Mouse (Mus musculus) liver (tissue): ENCODE results near the gene Ldlrad3.
A peak's percentile ranks its signal among the peaks of the same experiment; 100 is the strongest.

ENCODE experiments used
- DNase-seq: peaks from one replicate; pipeline ENCODE4 v3.0.0-alpha.2; 2020; ENCODE audit warnings: mixed read lengths

Gene Ldlrad3

GRCm38 (mm10) chr2:101992574-101993310, 193.4 kb downstream of the Ldlrad3 start:
- DNase-seq, result no peak

DNA sequence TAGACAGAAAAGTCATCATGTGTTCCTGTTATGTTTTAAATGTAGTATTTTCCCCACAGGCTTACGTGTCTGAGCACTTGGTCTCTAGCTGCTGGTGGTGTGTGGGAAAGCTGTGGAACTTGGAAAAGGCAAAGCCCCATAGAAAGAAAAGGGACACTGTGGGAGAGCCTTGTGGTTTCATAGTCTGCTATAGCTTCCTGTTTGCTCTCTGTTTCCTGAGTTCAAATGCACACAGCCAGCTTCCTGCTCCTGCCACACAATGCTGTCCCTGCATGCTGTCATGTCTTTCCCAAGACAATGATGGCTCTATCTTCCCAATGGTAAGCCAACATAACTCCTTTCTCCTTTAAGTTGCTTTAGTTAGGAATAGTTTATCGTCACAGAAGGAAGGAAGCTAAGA, 194.5 kb downstream of the Ldlrad3 start:
- DNase-seq, result no peak

DNA sequence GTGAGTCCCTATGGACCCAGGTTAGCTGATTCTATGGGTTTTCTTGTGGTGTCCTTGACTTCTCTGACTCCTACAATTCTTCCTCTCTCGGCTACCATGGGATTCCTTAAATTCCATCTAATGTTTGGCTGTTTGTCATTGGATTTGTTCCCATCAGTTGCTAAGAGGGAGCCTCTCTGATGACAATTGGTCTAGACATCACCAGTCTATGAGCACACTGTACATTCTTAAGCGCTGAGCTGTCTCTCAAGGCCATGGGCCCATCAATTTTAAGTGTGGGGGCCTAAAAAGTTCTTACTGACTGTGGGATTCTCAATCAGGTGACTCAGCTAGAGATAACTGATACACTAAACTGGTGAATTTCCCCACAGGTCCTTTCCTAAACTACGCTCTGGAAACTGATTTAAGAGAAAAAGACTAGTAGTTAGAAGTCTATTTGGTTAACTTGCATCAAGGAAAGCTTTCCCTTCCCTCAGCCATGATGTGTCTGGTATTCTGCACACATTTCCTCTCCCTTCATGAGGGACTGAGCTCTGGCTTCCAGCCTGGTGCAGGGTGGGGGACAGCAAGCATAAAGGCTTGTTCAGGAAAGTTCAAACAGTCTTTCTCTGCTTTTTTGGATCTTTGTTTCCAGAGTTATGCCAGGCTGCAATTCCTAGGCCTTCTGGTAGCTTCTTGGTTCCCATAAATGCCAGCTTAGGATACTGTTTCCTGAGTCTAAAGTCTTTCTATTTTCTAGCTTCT, 199.7 kb downstream of the Ldlrad3 start:
- DNase-seq, result no peak

- no peak for DNase-seq
These were observed 202.2 kb downstream of the Ldlrad3 start for GRCm38 (mm10) chr2:101983853-101984543.

- peak; percentile 16 for DNase-seq
These were observed 202.9 kb downstream of the Ldlrad3 start for GRCm38 (mm10) chr2:101983082-101983852.

DNA sequence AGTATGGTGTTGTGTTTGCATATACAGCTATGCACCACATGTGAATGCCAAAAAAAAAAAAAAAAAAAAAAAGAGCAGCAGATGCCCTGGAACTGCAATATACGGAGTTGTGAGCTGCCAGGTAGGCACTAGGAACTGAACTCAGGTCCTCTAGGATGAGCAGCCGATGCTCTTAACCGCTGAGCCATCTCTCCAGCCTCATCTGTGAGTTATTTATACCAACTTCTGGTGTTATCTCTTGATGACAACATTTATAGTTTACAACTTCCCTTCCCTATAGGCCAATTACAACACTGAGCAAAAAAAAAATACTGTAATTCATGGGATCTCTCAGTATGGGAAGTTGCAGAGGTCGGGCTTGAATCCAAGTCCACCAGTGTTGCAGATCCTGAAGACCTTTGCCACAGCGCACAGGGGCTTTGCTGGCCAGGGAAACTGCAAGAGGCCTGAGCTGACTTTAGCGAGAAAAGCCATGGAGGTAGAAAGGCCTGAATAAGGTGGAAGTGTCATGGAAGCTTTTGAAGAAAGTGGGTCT, 204.2 kb downstream of the Ldlrad3 start:
- no peak for DNase-seq

GRCm38 (mm10) chr2:101981211-101981610, 205.0 kb downstream of the Ldlrad3 start:
- no peak for DNase-seq

DNA sequence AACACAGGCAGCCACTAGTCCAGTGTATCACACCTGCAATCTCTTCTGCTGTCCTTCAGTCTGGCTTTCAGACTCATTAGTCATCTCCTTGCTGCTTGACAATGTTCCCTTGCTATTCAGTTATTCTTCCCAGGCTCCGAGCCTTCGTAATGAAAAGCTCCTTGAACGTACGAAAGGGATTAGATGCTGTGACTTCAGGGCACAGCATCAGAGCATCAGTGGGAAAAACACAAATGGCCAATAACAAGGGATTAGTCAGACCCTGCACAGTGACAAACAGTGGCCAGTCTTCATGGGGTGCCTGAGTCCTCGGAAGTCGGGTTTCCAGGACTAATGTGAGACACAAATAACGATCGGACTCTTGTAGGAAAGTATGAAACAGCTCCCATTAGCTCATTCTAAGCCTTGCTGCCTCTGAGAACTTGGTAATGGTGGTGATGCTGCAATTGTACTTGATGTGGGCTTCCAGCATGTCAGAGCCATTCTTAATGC, 205.7 kb downstream of the Ldlrad3 start:
- no peak for DNase-seq

DNA sequence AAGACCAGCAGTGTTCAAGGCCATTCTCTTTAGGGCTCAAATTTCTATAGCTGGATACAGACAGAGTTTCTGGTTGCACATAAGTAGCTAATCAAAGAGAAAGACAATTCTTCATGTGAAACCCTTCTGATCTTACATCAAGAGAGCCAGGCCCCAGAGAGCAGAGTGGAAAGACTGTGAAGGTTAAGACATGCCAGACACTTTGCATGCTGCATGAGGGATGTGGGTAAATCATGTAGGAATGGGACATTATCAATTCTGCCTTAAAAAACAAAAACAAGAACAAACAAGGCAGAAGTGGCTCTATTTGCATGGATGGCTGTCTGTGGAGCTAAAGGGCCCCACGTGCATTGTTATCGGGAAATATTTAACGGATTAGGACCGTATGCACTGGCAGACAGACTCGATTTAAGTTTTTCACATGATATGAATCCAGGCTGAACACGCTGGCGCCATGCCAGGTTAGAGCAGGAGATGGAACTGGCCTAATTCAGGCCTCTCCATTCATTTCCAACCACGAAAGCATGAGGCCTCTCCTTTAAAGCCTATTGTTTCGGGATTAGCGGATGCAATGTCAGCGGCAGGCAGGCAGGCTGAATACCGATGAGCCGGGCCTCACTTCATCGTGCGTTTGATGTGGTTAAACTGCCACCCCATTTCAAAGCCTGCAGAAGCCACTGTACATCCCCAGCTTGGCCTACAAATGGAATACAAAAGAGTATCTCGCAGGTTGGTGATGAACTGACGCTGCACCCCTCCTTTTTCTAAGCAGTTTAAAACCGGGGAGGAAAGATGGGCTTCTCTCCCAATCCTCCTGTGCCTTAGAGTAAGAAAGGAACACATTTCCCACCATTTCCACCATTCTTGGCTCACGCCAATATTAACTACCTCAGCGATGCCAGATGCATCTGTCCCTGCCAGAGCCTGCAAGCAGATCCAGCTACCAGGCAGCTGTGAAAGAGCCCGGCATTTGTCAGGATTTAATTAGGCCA, 207.4 kb downstream of the Ldlrad3 start:
- peak; percentile 54 for DNase-seq

GRCm38 (mm10) chr2:101976399-101977064, 209.7 kb downstream of the Ldlrad3 start:
- DNase-seq, result no peak

GRCm38 (mm10) chr2:101973810-101974209, 212.4 kb downstream of the Ldlrad3 start:
- no peak for DNase-seq

DNA sequence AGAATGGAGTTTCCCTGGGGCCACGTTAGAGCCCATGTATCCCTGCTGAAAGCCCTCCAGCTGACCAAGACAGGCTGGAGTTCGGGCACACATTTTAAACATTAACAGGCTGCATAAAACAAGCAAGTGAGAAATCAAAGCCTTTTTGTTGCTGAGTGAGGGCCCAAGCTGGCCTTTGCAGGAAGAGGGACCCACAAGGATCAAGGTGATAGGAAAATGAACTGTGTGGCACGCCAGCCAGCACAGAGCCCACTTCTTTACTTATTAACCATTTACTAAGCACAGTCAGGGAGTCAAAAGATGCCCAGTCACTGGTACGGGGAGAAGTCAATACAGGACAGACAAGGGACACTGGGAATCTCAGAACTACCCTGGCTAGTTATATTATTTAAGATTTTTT, 218.6 kb downstream of the Ldlrad3 start:
- no peak for DNase-seq

- no peak for DNase-seq
These were observed 219.0 kb downstream of the Ldlrad3 start for GRCm38 (mm10) chr2:101967152-101967551.

DNA sequence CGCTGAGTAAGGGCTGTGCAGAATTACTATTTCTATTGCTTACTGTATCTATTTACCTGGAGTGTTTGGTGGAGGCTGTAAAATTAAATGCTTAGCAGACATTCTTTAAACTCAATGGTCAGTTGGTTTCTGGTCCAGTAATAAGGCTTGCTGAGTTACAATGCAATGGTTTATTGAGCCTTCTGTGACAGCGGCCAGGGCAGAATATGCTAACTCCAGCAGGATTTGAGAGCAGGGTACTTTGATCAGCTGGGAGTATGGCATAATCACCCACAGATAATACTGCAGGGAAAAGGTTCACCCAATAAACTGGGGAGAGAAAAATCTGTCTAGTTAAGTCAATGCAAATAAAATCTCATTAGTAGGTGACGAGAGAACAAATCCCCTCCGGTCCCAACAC, 220.2 kb downstream of the Ldlrad3 start:
- DNase-seq, result no peak

GRCm38 (mm10) chr2:101965515-101965914, 220.7 kb downstream of the Ldlrad3 start:
- no peak for DNase-seq

GRCm38 (mm10) chr2:101963367-101963766, 222.8 kb downstream of the Ldlrad3 start:
- no peak for DNase-seq

- no peak for DNase-seq
These were observed 223.8 kb downstream of the Ldlrad3 start for GRCm38 (mm10) chr2:101962349-101962748.

GRCm38 (mm10) chr2:101961391-101961790, 224.8 kb downstream of the Ldlrad3 start:
- no peak for DNase-seq

DNA sequence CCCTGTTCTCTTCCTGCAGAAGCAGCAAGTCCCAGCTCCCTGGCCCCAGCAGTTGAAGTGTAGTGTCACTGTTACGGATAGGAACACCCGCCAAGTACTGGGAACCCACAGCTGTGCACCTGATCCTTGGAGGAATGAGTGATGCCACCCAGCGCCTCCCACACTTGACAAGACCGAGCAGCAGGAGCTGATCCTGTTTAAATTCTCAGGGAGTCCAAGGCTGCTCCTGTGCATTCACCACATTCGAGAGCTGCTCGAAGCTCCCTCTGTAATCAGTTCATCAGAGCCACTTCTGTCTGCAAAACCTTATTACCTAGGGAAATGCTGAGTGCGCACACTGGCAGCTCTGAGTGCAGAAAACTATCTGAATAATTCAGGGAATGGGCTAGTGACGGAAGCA, 225.5 kb downstream of the Ldlrad3 start:
- DNase-seq, result no peak

DNA sequence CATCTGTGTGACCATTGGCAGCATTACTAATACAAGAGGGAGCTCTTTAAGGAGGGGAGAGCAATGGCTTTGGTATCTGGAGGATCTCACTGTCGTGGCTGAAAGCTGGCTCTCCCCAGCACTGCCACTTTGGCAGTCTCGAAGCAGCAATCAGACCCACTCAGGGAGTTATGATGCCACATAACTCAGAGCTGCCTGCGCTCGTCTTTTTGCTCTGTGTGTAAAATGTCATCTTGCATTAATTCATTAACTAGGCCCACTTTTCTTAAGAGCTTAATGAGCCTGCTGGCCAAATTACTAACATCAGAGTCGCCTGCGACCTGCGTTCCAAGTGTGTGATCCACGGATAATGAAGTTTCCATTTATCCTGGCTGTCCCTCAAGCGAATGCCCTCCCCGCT, 230.1 kb downstream of the Ldlrad3 start:
- no peak for DNase-seq

DNA sequence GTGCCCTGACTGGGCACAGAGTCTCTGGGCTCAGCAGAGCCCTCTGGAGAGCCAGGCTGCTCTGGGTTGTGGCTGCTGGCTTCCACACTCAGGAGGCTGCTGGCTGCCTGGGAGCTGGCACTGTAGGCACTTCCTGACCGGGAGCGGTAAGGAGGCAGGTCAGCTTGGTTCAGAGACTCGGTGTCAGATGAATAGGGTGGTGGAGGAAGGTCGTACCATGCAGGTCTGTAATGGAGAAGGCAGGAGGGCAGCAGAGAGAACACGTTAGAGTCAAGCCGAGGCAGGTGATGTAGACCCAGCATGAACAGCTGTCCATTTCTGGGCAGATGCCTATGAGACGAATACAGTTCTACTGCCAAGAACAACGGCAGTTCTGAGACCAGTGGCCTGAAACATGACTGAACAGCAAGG, 233.2 kb downstream of the Ldlrad3 start:
- DNase-seq, result no peak
